Mouse (Mus musculus): ENCODE data around the gene Prop1.

DNA sequence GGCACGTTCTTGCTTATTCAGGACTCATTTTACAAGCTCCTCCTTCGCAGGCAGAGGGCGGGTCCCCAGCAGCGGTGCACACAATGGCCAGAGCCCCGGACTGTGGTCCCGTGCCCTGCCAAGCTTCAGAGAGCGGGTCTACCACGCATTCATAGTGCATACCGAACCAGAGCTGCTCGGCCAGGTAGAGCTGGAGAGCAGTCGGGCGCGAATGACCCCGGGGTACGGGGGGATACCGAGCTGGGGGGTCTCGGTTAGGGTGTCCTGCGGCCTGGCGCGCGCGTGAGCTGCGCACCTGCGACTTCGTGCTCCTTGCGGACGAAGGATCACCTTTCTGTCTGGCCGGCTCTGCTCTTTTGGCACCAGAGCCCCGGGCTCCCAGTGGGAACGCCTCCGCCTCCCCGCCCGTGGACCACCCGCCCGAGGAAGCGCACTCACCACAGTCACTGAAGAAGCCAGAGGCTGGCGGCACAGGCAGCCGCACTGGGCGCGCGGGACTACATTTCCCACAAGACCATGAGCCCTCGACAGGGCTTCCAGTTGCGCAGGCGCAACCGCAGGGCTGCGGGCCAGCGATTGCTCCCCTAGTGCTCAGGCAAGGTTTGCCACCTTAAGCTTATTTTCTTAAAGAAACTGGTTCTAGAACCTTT lies 37.8 kb downstream of the Prop1 start, which contains the start of gene Zfp2:
- peak; percentile 75 for TF ChIP-seq CTCF (IDR thresholded peaks at IDR 0.05)
- TF ChIP-seq EP300 (IDR thresholded peaks at IDR 0.05), result no peak
